ENCODE assay signal across 8 mouse cellular contexts in genomic region chr2:92092817-92093216, GRCm38 (mm10). TPM values are rescaled to one million over a fixed set of nuclear protein-coding genes. Genes with fewer than 3 reads are reported as not detected.
DNase-seq lines count a peak whose midpoint lies in the region; ATAC-seq lines count a peak whose summit lies in the region.

Gene Phf21a (plus strand): TSS chr2:92093117.

- H3K4me3 ChIP-seq in liver, embryonic 11.5 days (ENCODE audit: low read depth, low read length), result no peak within 1 kb of the TSS
- no peak within 1 kb of the TSS for H3K4me3 ChIP-seq in brown adipose tissue, adult 24 weeks (ENCODE audit: insufficient read depth, low read depth, low read length)
- H3K4me3 ChIP-seq in heart, embryonic 10.5 days, result no peak within 1 kb of the TSS
- no peak within 1 kb of the TSS for H3K4me3 ChIP-seq in neural tube, embryonic 15.5 days (replicated peaks)

- H3K27me3 ChIP-seq in liver, embryonic 11.5 days (replicated peaks; ENCODE audit: control insufficient read depth, insufficient read depth, low read length), result no peaks in the 10 kb centered on the region
- no peaks in the 10 kb centered on the region for H3K27me3 ChIP-seq in heart, embryonic 10.5 days (ENCODE audit: insufficient read depth, poor library complexity, severe bottlenecking)
- H3K27me3 ChIP-seq in neural tube, embryonic 15.5 days (replicated peaks), result no peaks in the 10 kb centered on the region

- 63% methylated on average over 2 of the region's 2 CpGs for WGBS in liver, embryonic 11.5 days
- WGBS in heart, embryonic 10.5 days, result 74% methylated on average over 2 of the region's 2 CpGs
- WGBS in neural tube, embryonic 15.5 days, result 85% methylated on average over 2 of the region's 2 CpGs

- H3K4me1 ChIP-seq in liver, embryonic 11.5 days (replicated peaks; ENCODE audit: control insufficient read depth, insufficient read depth, low read length), result no peaks in the 10 kb centered on the region
- H3K4me1 ChIP-seq in brown adipose tissue, adult 24 weeks (ENCODE audit: control insufficient read depth, insufficient read depth, insufficient read length, low read length), result no peaks in the 10 kb centered on the region
- no peaks in the 10 kb centered on the region for H3K4me1 ChIP-seq in heart, embryonic 10.5 days
- H3K4me1 ChIP-seq in neural tube, embryonic 15.5 days, result no peaks in the 10 kb centered on the region

- H3K27ac ChIP-seq in liver, embryonic 11.5 days (ENCODE audit: low read depth, low read length), result no peak within 1 kb of the TSS
- H3K27ac ChIP-seq in brown adipose tissue, adult 24 weeks (replicated peaks; ENCODE audit: low read depth, low read length), result no peak within 1 kb of the TSS
- no peak within 1 kb of the TSS for H3K27ac ChIP-seq in heart, embryonic 10.5 days
- H3K27ac ChIP-seq in neural tube, embryonic 15.5 days (replicated peaks), result no peak within 1 kb of the TSS

- H3K9ac ChIP-seq in liver, embryonic 11.5 days (ENCODE audit: low read depth, low read length), result no peak within 1 kb of the TSS
- H3K9ac ChIP-seq in neural tube, embryonic 15.5 days (replicated peaks), result no peak within 1 kb of the TSS

- no peak for DNase-seq in liver, embryonic 11.5 days (ENCODE audit: low spot score)
- DNase-seq in liver, result no peak
- no peak for DNase-seq in heart, embryonic 10.5 days (ENCODE audit: low spot score)
- DNase-seq in left cerebral cortex, adult 8-10 months (ENCODE audit: low spot score in 2 of 2), result no peak
- no peak for DNase-seq in cerebellum, adult 18-20 months
- no peak for DNase-seq in right cerebral cortex, postnatal 10 days (ENCODE audit: low spot score in 2 of 2)

- no peak for ATAC-seq in liver, embryonic 11.5 days (replicated peaks; ENCODE audit: low FRiP score)
- no peak for ATAC-seq in neural tube, embryonic 15.5 days (ENCODE audit: low FRiP score)

- no peak within 1 kb of the TSS for H3K4me2 ChIP-seq in liver, embryonic 11.5 days
- no peak within 1 kb of the TSS for H3K4me2 ChIP-seq in neural tube, embryonic 15.5 days

- H3K9me3 ChIP-seq in liver, embryonic 11.5 days (ENCODE audit: control insufficient read depth, low read length), result no peaks in the 10 kb centered on the region
- H3K9me3 ChIP-seq in heart, embryonic 10.5 days, result no peaks in the 10 kb centered on the region
- H3K9me3 ChIP-seq in neural tube, embryonic 15.5 days (replicated peaks), result no peaks in the 10 kb centered on the region

- no peaks in the 10 kb centered on the region for H3K36me3 ChIP-seq in liver, embryonic 11.5 days (ENCODE audit: control insufficient read depth, insufficient read depth, low read length)
- H3K36me3 ChIP-seq in heart, embryonic 10.5 days, result no peaks in the 10 kb centered on the region
- H3K36me3 ChIP-seq in neural tube, embryonic 15.5 days, result no peaks in the 10 kb centered on the region

RNA-seq across cellular contexts. Expression of gene Phf21a, which starts in this region (rescaled TPM):
- 12.5 and 12.7 TPM in 2 replicates for polyA plus RNA-seq in liver, embryonic 11.5 days (2014; fragmentation: Nextera tagmentation; extraction: Ambion mirVana)
- 11.0 and 25.3 TPM in 2 replicates for polyA plus RNA-seq in brown adipose tissue, adult 24 weeks (2012; ENCODE audit: insufficient read depth, insufficient read length, missing spikeins)
- polyA plus RNA-seq in heart, embryonic 10.5 days (2016; fragmentation: Nextera tagmentation; extraction: Ambion mirVana), result 20.6 and 30.3 TPM in 2 replicates
- total RNA-seq in left cerebral cortex, adult 8-10 months (2022), result 100 to 1,000 TPM; 141 to 159 (median 147) TPM
- 27.8 and 35.4 TPM in 2 replicates for polyA plus RNA-seq in neural tube, embryonic 15.5 days (2015; fragmentation: Nextera tagmentation; extraction: Ambion mirVana)
